Mouse (Mus musculus): Measurements from ENCODE around the gene Slc1a7. TPM values are rescaled to one million over a fixed set of nuclear protein-coding genes. Genes with fewer than 3 reads are reported as not detected.

Gene Slc1a7
- polyA plus RNA-seq, 1 experiment: 0.10 TPM

- DNase-seq: peak in 1 of 2 experiments; percentile 28
- H3K4me1 ChIP-seq (ENCODE audit: control insufficient read depth, insufficient read depth, low read length): peaks cover 2% of the 10 kb centered on the region
- no peak overlapping the region for H3K4me3 ChIP-seq (replicated peaks; ENCODE audit: insufficient read depth, low read depth, low read length)
- TF ChIP-seq POLR2A (IDR thresholded peaks at IDR 0.05; ENCODE audit: borderline replicate concordance, insufficient read depth, low read length): no peak
- no peak for TF ChIP-seq CTCF (IDR thresholded peaks at IDR 0.05; ENCODE audit: borderline replicate concordance, insufficient read depth, low read depth, low read length)
- 80% methylated on average over 19 of the region's 19 CpGs for whole genome bisulfite sequencing
- no peaks in the 10 kb centered on the region for H3K27me3 ChIP-seq (ENCODE audit: control insufficient read depth, insufficient read depth, low read length)
- H3K27ac ChIP-seq (ENCODE audit: insufficient read depth, low read length): no peak overlapping the region; the same call in 1 of the 2 replicates
Observed at GRCm38 (mm10) chr4:108059601-108060379, 91.7 kb downstream of the Slc1a7 start.

- WGBS: 43% methylated on average over 4 of the region's 4 CpGs
- no peaks in the 10 kb centered on the region for H3K27me3 ChIP-seq (ENCODE audit: control insufficient read depth, insufficient read depth, low read length)
- no peak overlapping the region for H3K27ac ChIP-seq (ENCODE audit: insufficient read depth, low read length)
- H3K4me1 ChIP-seq (ENCODE audit: control insufficient read depth, insufficient read depth, low read length): peaks cover 2% of the 10 kb centered on the region
- no peak overlapping the region for H3K4me3 ChIP-seq (replicated peaks; ENCODE audit: insufficient read depth, low read depth, low read length)
- peak; percentile 43 to 59 for DNase-seq
- TF ChIP-seq POLR2A (IDR thresholded peaks at IDR 0.05; ENCODE audit: borderline replicate concordance, insufficient read depth, low read length) (no peak), CTCF (IDR thresholded peaks at IDR 0.05; ENCODE audit: borderline replicate concordance, insufficient read depth, low read depth, low read length) (no peak)
Observed at GRCm38 (mm10) chr4:108060774-108061173, 92.6 kb downstream of the Slc1a7 start.

DNA sequence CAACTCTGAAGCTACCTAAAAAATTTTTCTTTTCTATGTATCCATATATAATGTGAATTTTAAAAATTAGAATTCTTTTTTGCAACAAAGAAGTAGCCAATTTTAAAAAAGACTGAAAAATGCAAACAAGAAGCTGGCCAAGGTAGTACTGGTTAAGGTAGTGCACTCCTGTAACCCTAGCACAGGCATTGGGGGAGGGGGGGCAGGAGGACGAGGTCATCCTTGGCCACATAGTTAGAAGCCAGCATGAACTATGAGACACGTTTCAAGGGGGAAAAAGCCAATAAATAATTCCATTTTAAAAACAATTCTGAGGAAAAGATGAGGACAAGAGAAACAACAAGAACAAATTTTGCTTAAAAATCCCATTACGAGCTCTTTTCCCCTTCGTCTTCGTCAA, 94.4 kb downstream of the Slc1a7 start:
- no peak for DNase-seq
- WGBS: 80% methylated on average over 5 of the region's 5 CpGs
- H3K27me3 ChIP-seq (ENCODE audit: control insufficient read depth, insufficient read depth, low read length): no peaks in the 10 kb centered on the region
- no peak for TF ChIP-seq POLR2A (IDR thresholded peaks at IDR 0.05; ENCODE audit: borderline replicate concordance, insufficient read depth, low read length)
- no peak for TF ChIP-seq CTCF (IDR thresholded peaks at IDR 0.05; ENCODE audit: borderline replicate concordance, insufficient read depth, low read depth, low read length)
- no peak overlapping the region for H3K4me3 ChIP-seq (replicated peaks; ENCODE audit: insufficient read depth, low read depth, low read length)
- no peak overlapping the region for H3K27ac ChIP-seq (ENCODE audit: insufficient read depth, low read length)
- peaks cover 2% of the 10 kb centered on the region for H3K4me1 ChIP-seq (ENCODE audit: control insufficient read depth, insufficient read depth, low read length)

Other genes starting within 250 kb of the Slc1a7 start
- gene Lrp8, start 166.1 kb upstream of the Slc1a7 start, polyA plus RNA-seq (2012; rRNA removed): 55.4 and 62.4 TPM in 2 replicates
- 58.7 and 64.4 TPM in 2 replicates for gene Magoh, start 88.6 kb upstream of the Slc1a7 start, polyA plus RNA-seq (2012; rRNA removed)
- 129 and 137 TPM in 2 replicates for gene 0610037L13Rik, start 78.5 kb upstream of the Slc1a7 start, polyA plus RNA-seq (2012; rRNA removed)
- gene Cpt2, start 44.7 kb upstream of the Slc1a7 start, polyA plus RNA-seq (2012; rRNA removed): 15.4 and 16.2 TPM in 2 replicates
- 1.0 and 1.8 TPM in 2 replicates for gene Podn, start 128.1 kb downstream of the Slc1a7 start, polyA plus RNA-seq (2012; rRNA removed)
- gene Scp2, start 176.7 kb downstream of the Slc1a7 start, polyA plus RNA-seq (2012; rRNA removed): 223 and 224 TPM in 2 replicates
- 62.7 and 78.7 TPM in 2 replicates for gene Echdc2, start 197.1 kb downstream of the Slc1a7 start, polyA plus RNA-seq (2012; rRNA removed)
- not detected in 2 replicates for gene Zyg11a, start 249.7 kb downstream of the Slc1a7 start, polyA plus RNA-seq (2012; rRNA removed)

Measured in cerebellum, adult 2 months (tissue).